Mouse (Mus musculus) heart, embryonic 15.5 days (tissue): ENCODE measurements at regions not wholly inside any gene's neighbourhood (a gene's known extent, or its start where the extent isn't known, plus 50 kb on each side); places are given as distances from the start of the nearest gene placed in this dataset.
A peak's percentile ranks its signal among the peaks of the same experiment; 100 is the strongest.

Source experiments
- ATAC-seq: fragments of 200-750 bp; cut with Nextera tagmentation; replicated peaks from 2 replicates; pipeline ENCODE4 v1.8.0; 2017; ENCODE audit warnings: low read depth, moderate TSS enrichment; ENCODE audit not compliant: insufficient number of reproducible peaks, insufficient read depth, low FRiP score
- H3K27ac ChIP-seq: fragments of 300-500 bp; sonication (generic); 2 replicates; pipeline ENCODE4 v1.5.1; 2015; ENCODE audit warnings: mild to moderate bottlenecking, inconsistent platforms
- H3K27me3 ChIP-seq: fragments of 300-500 bp; sonication (generic); 2 replicates; pipeline ENCODE4 v1.6.1; 2015; ENCODE audit warnings: inconsistent platforms
- H3K36me3 ChIP-seq: fragments of 300-500 bp; sonication (generic); 2 replicates; pipeline ENCODE4 v1.6.1; 2015; ENCODE audit warnings: mild to moderate bottlenecking, inconsistent platforms
- H3K4me1 ChIP-seq: fragments of 300-500 bp; sonication (generic); replicated peaks from 2 replicates; pipeline ENCODE4 v1.6.1; 2015; ENCODE audit warnings: inconsistent platforms
- H3K4me2 ChIP-seq: fragments of 300-500 bp; sonication (generic); 2 replicates; pipeline ENCODE4 v1.6.1; 2015; ENCODE audit warnings: inconsistent platforms, mild to moderate bottlenecking, moderate library complexity
- H3K4me3 ChIP-seq: fragments of 300-500 bp; sonication (generic); 2 replicates; pipeline ENCODE4 v1.5.1; 2015; ENCODE audit warnings: mild to moderate bottlenecking, inconsistent platforms
- H3K9ac ChIP-seq: fragments of 300-500 bp; sonication (generic); 2 replicates; pipeline ENCODE4 v1.6.1; 2015; ENCODE audit warnings: mild to moderate bottlenecking, inconsistent platforms
- H3K9me3 ChIP-seq: fragments of 300-500 bp; sonication (generic); replicated peaks from 2 replicates; pipeline ENCODE4 v1.6.1; 2016; ENCODE audit warnings: inconsistent platforms
- WGBS: fragments of 180-500 bp; shearing (Covaris S2); methylation state at CpG from one replicate; pipeline ENCODE4 v1.1.7; 2015; ENCODE audit warnings: mixed read lengths; 5-methylcytosine and 5-hydroxymethylcytosine counted together

DNA sequence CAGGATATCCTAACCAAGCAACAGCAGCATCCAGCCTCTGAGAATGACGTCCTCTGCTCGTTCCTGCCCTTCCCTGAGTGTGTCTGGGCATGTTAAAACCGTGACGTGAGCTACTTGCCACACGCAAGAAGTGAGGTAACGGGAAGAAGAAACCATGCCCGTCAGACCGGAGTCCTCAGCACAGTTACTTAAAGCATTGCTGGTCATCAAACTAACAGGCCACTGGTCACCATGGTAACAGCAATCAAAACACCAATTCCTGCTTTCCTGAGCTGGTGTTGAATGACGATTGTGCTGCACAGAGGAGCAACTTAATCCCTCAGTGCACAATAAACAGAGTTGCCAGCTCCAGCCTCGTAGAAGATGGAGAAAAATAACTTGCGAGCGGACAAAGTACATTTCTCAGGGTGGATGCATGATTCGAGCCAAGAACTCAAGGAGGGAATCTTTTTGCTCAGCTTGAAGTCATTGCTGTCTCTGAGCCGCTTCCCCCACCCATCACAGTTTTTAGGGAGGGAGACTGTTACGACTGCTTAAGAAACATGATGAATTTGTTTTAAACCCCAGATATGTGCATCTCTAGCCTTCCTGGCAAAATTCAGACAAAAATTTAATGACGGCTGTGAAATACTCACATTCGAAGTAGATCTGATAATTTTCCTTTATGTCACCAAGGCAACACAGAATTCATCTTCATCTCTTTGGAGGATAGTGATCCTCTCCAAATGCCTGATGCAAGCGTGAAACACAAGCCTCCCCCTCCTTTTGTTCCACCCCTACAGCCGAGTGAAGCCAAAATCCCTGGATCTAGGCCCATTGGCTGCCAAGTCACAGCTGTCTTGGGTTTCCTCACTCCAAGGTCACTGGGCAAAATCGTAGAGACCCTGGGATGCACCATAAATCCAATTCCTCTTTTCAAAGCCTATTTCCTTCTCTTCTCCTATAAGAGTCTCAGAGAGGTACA, 95.6 kb upstream of the Gm26657 start:
- Histone ChIP-seq H3K27me3 (no peaks in the 10 kb centered on the region), H3K9me3 (no peaks in the 10 kb centered on the region), H3K27ac (no peak overlapping the region), H3K36me3 (no peaks in the 10 kb centered on the region), H3K4me3 (no peak overlapping the region), H3K4me2 (peak overlapping the region; percentile 4; the same call in 1 of the 2 replicates), H3K9ac (no peak overlapping the region), H3K4me1 (peaks cover 14% of the 10 kb centered on the region)
- 28% methylated on average over 20 of the region's 20 CpGs for WGBS
- no peak for ATAC-seq

GRCm38 (mm10) chr4:56643491-56643890, 96.4 kb upstream of the Gm26657 start:
- H3K9ac ChIP-seq = no peak overlapping the region
- H3K9me3 ChIP-seq = no peaks in the 10 kb centered on the region
- ATAC-seq = no peak
- H3K27ac ChIP-seq = no peak overlapping the region
- no peak overlapping the region for H3K4me3 ChIP-seq
- 49% methylated on average over 1 of the region's 1 CpGs for WGBS
- H3K36me3 ChIP-seq = no peaks in the 10 kb centered on the region
- H3K4me1 ChIP-seq = peaks cover 22% of the 10 kb centered on the region
- no peak overlapping the region for H3K4me2 ChIP-seq
- no peaks in the 10 kb centered on the region for H3K27me3 ChIP-seq

DNA sequence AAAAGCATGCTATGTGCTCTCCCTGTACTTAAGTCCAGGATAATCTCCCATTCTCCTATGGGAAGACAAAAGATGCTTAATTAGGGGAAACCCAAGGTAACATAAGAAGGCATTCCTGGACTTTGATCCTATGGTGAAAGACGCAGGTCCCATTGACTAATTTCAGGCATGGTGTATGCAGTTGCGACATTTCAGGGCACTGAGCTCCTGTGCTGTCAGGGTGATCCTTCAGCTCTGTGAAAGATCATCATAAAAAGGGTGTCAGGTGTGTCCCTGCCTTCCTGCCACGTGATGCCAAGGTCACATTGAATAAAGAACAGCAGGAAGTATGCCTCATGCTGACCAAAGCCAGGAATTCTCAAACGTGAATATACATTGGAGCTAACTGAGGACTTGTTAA, 100.2 kb upstream of the Gm26657 start:
- H3K4me1 ChIP-seq = peaks cover 22% of the 10 kb centered on the region
- no peaks in the 10 kb centered on the region for H3K36me3 ChIP-seq
- H3K9ac ChIP-seq = no peak overlapping the region
- H3K27me3 ChIP-seq = no peaks in the 10 kb centered on the region
- 56% methylated on average over 4 of the region's 4 CpGs for WGBS
- no peak overlapping the region for H3K27ac ChIP-seq
- no peak for ATAC-seq
- no peak overlapping the region for H3K4me3 ChIP-seq
- H3K9me3 ChIP-seq = no peaks in the 10 kb centered on the region
- no peak overlapping the region for H3K4me2 ChIP-seq

GRCm38 (mm10) chr4:56638704-56639478, 101.0 kb upstream of the Gm26657 start:
- WGBS = 38% methylated on average over 14 of the region's 14 CpGs
- no peak overlapping the region for H3K4me3 ChIP-seq
- ATAC-seq = no peak
- peaks cover 18% of the 10 kb centered on the region for H3K4me1 ChIP-seq
- H3K36me3 ChIP-seq = no peaks in the 10 kb centered on the region
- no peaks in the 10 kb centered on the region for H3K27me3 ChIP-seq
- H3K9me3 ChIP-seq = no peaks in the 10 kb centered on the region
- H3K9ac ChIP-seq = no peak overlapping the region
- H3K27ac ChIP-seq = peak overlapping the region; percentile 2; the same call in 1 of the 2 replicates
- no peak overlapping the region for H3K4me2 ChIP-seq

DNA sequence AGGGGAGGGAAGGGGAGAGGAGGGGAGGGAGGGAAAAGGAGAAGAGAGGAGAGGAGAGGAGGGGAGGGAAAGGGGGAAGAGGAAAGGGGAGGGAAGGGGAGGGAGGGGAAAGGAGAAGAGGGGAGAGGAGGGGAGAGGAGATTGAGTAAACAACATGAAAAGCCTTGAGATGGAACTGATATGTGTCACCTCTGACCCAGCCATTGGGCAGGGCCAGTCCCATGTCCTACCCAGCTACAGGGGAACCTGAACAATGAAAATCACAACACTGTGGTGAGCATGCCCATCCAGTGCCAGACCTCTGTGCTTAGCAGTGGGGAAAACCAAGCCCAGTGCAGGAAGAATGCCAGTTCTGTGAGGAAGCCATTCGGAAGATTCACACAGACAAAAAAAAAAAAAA, 103.6 kb upstream of the Gm26657 start:
- ATAC-seq = no peak
- Histone ChIP-seq H3K36me3 (no peaks in the 10 kb centered on the region), H3K9ac (no peak overlapping the region), H3K9me3 (no peaks in the 10 kb centered on the region), H3K27me3 (no peaks in the 10 kb centered on the region), H3K4me3 (no peak overlapping the region), H3K27ac (no peak overlapping the region), H3K4me1 (peaks cover 14% of the 10 kb centered on the region), H3K4me2 (no peak overlapping the region)
- 84% methylated on average over 1 of the region's 1 CpGs for WGBS

DNA sequence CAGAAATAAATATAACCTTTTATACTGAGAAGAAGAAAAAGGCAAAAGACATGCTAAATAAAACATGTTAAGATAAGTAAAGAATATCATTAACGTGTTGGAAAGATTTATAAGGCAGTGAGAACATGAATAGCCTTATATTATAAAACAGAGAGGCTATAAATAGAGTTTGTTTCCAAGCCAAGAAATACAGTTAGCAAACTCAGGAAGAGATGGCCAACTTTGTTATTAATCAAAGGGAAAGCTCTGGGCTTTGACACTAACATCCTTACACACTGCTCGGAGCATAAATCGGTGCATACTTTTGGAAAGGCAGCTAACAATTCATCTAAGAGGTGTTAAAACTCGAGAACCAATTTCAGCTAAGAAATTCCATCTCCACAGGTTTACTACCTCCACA, 106.3 kb upstream of the Gm26657 start:
- Histone ChIP-seq H3K27me3 (no peaks in the 10 kb centered on the region), H3K4me2 (no peak overlapping the region), H3K9me3 (no peaks in the 10 kb centered on the region), H3K36me3 (no peaks in the 10 kb centered on the region), H3K4me3 (no peak overlapping the region), H3K9ac (no peak overlapping the region), H3K4me1 (peaks cover 3% of the 10 kb centered on the region; the same call in 1 of the 2 replicates), H3K27ac (no peak overlapping the region)
- 34% methylated on average over 4 of the region's 4 CpGs for WGBS
- ATAC-seq = no peak

- WGBS = 70% methylated on average over 6 of the region's 6 CpGs
- no peak for ATAC-seq
- Histone ChIP-seq H3K9me3 (no peaks in the 10 kb centered on the region), H3K4me2 (no peak overlapping the region), H3K4me3 (no peak overlapping the region), H3K9ac (no peak overlapping the region), H3K27me3 (no peaks in the 10 kb centered on the region), H3K4me1 (0 out of 2 replicates have a peak, but pooled peaks cover 2% of the 10 kb centered on the region), H3K36me3 (no peaks in the 10 kb centered on the region), H3K27ac (no peak overlapping the region)
Measured at GRCm38 (mm10) chr4:56630251-56630650, 109.6 kb upstream of the Gm26657 start.

- no peak overlapping the region for H3K27ac ChIP-seq
- no peak for ATAC-seq
- H3K4me3 ChIP-seq = no peak overlapping the region
- 67% methylated on average over 7 of the region's 7 CpGs for WGBS
- no peaks in the 10 kb centered on the region for H3K27me3 ChIP-seq
- H3K4me2 ChIP-seq = no peak overlapping the region
- no peak overlapping the region for H3K9ac ChIP-seq
- H3K4me1 ChIP-seq = no peaks in the 10 kb centered on the region
- no peaks in the 10 kb centered on the region for H3K9me3 ChIP-seq
- H3K36me3 ChIP-seq = no peaks in the 10 kb centered on the region
Measured at GRCm38 (mm10) chr4:56627206-56627605, 112.7 kb upstream of the Gm26657 start.

GRCm38 (mm10) chr4:56621782-56622181, 118.1 kb upstream of the Gm26657 start:
- no peaks in the 10 kb centered on the region for H3K27me3 ChIP-seq
- H3K9ac ChIP-seq = no peak overlapping the region
- H3K9me3 ChIP-seq = no peaks in the 10 kb centered on the region
- no peak for ATAC-seq
- no peak overlapping the region for H3K27ac ChIP-seq
- no peak overlapping the region for H3K4me2 ChIP-seq
- 78% methylated on average over 4 of the region's 4 CpGs for WGBS
- no peak overlapping the region for H3K4me3 ChIP-seq
- no peaks in the 10 kb centered on the region for H3K36me3 ChIP-seq
- 0 out of 2 replicates have a peak, but pooled peaks cover 3% of the 10 kb centered on the region for H3K4me1 ChIP-seq

- no peak overlapping the region for H3K9ac ChIP-seq
- H3K4me2 ChIP-seq = no peak overlapping the region
- 77% methylated on average over 1 of the region's 1 CpGs for WGBS
- no peak overlapping the region for H3K27ac ChIP-seq
- no peaks in the 10 kb centered on the region for H3K36me3 ChIP-seq
- H3K4me3 ChIP-seq = no peak overlapping the region
- no peaks in the 10 kb centered on the region for H3K27me3 ChIP-seq
- no peaks in the 10 kb centered on the region for H3K9me3 ChIP-seq
- ATAC-seq = no peak
- H3K4me1 ChIP-seq = 0 out of 2 replicates have a peak, but pooled peaks cover 3% of the 10 kb centered on the region
Measured at GRCm38 (mm10) chr4:56621356-56621755, 118.5 kb upstream of the Gm26657 start.

GRCm38 (mm10) chr4:56620628-56621027, 119.2 kb upstream of the Gm26657 start:
- 0 out of 2 replicates have a peak, but pooled peaks cover 3% of the 10 kb centered on the region for H3K4me1 ChIP-seq
- no peak for ATAC-seq
- no peak overlapping the region for H3K4me2 ChIP-seq
- no peak overlapping the region for H3K9ac ChIP-seq
- no peaks in the 10 kb centered on the region for H3K36me3 ChIP-seq
- no peak overlapping the region for H3K27ac ChIP-seq
- H3K27me3 ChIP-seq = no peaks in the 10 kb centered on the region
- H3K4me3 ChIP-seq = no peak overlapping the region
- WGBS = 83% methylated on average over 7 of the region's 7 CpGs
- H3K9me3 ChIP-seq = no peaks in the 10 kb centered on the region
